Mouse (Mus musculus): ENCODE data around the gene Gm44502.

DNA sequence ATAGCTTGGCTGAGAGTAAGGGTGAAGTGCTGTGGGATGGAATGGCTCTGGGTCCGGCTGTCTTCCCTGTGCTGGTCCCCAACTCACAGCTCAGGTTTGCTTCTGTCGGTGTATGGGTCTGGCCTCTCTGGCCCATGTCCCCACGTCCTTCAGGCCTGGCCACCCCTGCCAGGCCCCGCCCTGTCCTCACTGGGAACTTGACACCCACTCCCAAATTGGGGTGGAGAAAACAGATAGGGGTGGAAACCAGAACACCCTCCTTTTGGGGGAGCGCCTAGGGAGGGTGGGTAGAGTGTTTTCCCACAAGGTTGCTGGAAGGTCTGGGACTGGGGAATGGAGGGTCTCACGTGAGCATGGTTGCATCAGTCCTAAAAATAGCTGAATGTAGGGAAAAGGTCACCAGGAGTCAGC is 3.8 kb downstream of the Gm44502 start, which contains the start of gene Cpt1b:
- no peak for TF ChIP-seq POLR2A (IDR thresholded peaks at IDR 0.05; ENCODE audit: borderline replicate concordance, extremely low read depth, low read depth, low read length)
- no peak for TF ChIP-seq CTCF (IDR thresholded peaks at IDR 0.05; ENCODE audit: insufficient read depth, low read length)
